Mouse (Mus musculus) left cerebral cortex, adult 11 months (tissue): ENCODE data around the gene Muc13.

Source experiments
- DNase-seq: peaks from one replicate; pipeline ENCODE4 v3.0.0; 2022; ENCODE audit warnings: low spot score

The Muc13 gene

GRCm38 (mm10) chr16:33793846-33794791 lies at the start of gene Muc13:
Gene Muc13 (plus strand): TSS chr16:33794037.
- DNase-seq, result no peak

- peak; percentile 36 for DNase-seq
These were observed 49.0 kb upstream of the Muc13 start for GRCm38 (mm10) chr16:33744622-33745419.

DNA sequence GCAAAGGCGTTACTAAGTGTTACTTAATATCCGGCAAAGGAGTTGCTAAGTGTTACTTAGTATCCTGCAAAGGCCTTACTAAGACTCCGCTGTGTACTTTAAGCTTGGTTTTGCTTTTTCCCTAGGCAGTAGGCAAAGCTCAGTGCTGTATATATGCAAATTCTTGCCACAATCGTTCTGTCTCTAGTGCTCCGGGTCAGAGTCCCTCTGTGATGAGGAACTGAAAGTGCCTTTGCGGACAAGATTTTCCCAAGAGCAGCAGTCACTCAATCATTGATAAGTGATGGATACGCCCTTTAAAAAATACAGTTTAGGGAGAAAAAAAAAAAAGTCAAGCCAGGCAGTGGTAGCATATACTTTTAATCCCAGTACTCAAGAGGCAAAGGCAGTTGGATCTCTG lies 48.4 kb upstream of the Muc13 start:
- DNase-seq, result no peak

GRCm38 (mm10) chr16:33746074-33746676 lies 47.7 kb upstream of the Muc13 start:
- DNase-seq, result no peak

- no peak for DNase-seq
These were observed 46.4 kb upstream of the Muc13 start for GRCm38 (mm10) chr16:33747346-33747954.

DNA sequence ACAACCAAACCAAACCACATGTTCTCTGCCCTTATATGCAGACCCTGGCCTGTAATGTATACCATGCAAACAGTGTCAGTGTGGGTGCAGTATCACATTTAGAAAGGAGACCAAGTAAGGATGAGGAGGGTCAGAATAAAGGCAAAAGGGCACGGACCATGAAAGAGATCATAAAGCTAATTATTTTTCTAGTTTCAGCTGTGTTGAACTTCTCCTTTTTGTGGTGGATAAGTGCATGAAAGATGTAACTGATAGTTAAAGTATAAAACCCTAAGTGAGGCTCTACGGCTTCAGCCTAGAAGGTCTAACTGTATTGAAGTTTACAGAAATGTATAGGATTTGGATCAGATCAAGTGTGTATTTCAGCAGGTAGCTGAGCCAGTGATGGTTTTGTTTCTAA lies 45.8 kb upstream of the Muc13 start:
- no peak for DNase-seq

DNA sequence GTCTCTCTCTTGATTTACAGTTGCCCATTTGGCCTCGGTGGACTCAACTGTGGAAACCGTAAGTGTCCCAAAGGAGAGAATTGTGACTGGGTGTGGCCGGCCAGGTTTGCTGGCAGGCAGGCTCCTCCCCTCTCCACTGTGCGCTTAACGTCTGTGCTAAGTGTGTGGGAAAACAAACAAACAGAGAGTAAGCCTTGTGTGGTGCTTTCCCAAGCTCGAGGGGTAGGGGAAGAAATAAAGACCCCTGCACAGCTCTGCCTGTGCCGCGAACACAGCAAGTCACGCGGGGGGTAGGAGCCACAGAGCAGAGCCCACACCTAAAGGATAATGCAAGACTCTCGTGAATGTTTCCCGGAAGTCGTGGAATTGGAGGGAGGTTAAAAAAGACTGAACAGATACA lies 42.7 kb upstream of the Muc13 start:
- DNase-seq, result no peak

GRCm38 (mm10) chr16:33751590-33751989 lies 42.2 kb upstream of the Muc13 start:
- no peak for DNase-seq

GRCm38 (mm10) chr16:33752904-33753578 lies 40.8 kb upstream of the Muc13 start:
- no peak for DNase-seq

GRCm38 (mm10) chr16:33755293-33755692 lies 38.5 kb upstream of the Muc13 start:
- DNase-seq, result no peak

GRCm38 (mm10) chr16:33755961-33756360 lies 37.9 kb upstream of the Muc13 start:
- no peak for DNase-seq

DNA sequence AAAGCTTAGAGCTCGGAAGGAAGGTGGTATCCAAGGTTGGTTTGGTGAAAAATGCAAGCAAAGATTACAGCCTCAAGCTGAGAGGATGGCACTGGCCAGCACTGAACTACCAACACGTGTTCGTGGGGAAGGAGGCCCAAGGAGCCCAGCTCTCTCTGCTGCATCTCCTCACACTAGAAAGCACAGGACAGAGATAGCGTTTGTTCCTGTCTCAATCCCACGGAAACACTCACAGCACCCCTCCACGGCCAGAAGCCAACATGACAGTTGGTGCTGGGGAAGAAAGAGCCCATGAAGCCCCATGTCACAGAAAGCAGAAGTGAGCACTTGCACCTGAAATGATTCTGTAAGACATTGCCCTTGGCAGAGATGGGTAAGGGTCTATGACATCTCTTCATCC lies 37.4 kb upstream of the Muc13 start:
- DNase-seq, result no peak

GRCm38 (mm10) chr16:33759207-33759606 lies 34.6 kb upstream of the Muc13 start:
- DNase-seq, result no peak

- no peak for DNase-seq
These were observed 33.3 kb upstream of the Muc13 start for GRCm38 (mm10) chr16:33760542-33760941.

GRCm38 (mm10) chr16:33760996-33761395 lies 32.8 kb upstream of the Muc13 start:
- DNase-seq, result no peak

GRCm38 (mm10) chr16:33764501-33765193 lies 29.2 kb upstream of the Muc13 start:
- no peak for DNase-seq

- DNase-seq, result no peak
These were observed 28.4 kb upstream of the Muc13 start for GRCm38 (mm10) chr16:33765477-33765876.

- no peak for DNase-seq
These were observed 27.5 kb upstream of the Muc13 start for GRCm38 (mm10) chr16:33766309-33766708.

DNA sequence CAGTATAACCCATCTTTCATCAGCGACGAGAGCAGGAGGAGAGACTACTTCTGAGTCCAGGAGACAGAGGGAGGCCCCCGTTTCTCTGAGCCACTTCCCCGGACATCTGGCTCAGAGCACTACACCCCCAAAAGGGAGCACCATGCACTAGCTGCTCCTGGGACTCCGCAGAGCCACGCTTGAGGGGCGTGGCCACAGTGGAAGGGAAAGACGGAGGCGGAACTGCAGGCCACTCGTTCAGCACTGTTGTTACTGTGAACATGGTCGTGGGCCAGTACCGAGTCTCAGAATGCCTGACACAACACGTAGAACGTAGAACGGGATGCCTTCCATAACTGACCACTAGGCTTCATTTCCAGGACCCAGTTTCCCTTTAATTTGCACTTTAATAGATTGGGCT lies 27.1 kb upstream of the Muc13 start:
- DNase-seq, result no peak

GRCm38 (mm10) chr16:33768491-33769278 lies 25.2 kb upstream of the Muc13 start:
- DNase-seq, result no peak
